Mouse (Mus musculus) heart, adult 10 weeks (tissue): ENCODE measurements around the gene Chrne. TPM values are rescaled to one million over a fixed set of nuclear protein-coding genes. Genes with fewer than 3 reads are reported as not detected.

Source experiments
- polyA plus RNA-seq: library from polyadenylated mRNA; stranded (reverse); fragments of 350-450 nt; fragmentation: Illumina TruSeq; extraction: RNeasy Lipid Tissue Mini Kit (QIAGEN cat#74804); gene quantifications from one replicate; pipeline ENCODE4 v1.2.3, GENCODE M21; 2014; ENCODE audit warnings: low read depth, low replicate concordance

Gene Chrne
- polyA plus RNA-seq: not detected

GRCm38 (mm10) chr11:70619101-70619500, at the start of gene Chrne:
TSS of gene Chrne (minus strand) at chr11:70619216.

GRCm38 (mm10) chr11:70656964-70657363, 37.9 kb upstream of the Chrne start, which contains the start of gene Eno3:
TSS of gene Eno3 (plus strand) at chr11:70657202.

GRCm38 (mm10) chr11:70654198-70654922, 35.3 kb upstream of the Chrne start, which contains the start of gene Pfn1:
TSS of gene Pfn1 (minus strand) at chr11:70654644.

GRCm38 (mm10) chr11:70646691-70647650, 28.0 kb upstream of the Chrne start, which contains the start of the genes Rnf167 and Slc25a11:
TSS of gene Rnf167 (plus strand) at chr11:70647235.
TSS of gene Slc25a11 (minus strand) at chr11:70647479.

GRCm38 (mm10) chr11:70638714-70639278, 19.8 kb upstream of the Chrne start, which contains the start of gene Gp1ba:
TSS of gene Gp1ba (plus strand) at chr11:70639122.

GRCm38 (mm10) chr11:70615516-70616093, 3.4 kb downstream of the Chrne start, which contains the start of gene 4930544D05Rik:
TSS of gene 4930544D05Rik (plus strand) at chr11:70615848.

Other genes starting within 250 kb of the Chrne start
- gene Pelp1, start 209.2 kb downstream of the Chrne start, polyA plus RNA-seq: 13.6 TPM
- gene Arrb2, start 186.6 kb downstream of the Chrne start, polyA plus RNA-seq: 15.8 TPM
- 9.5 TPM for gene Med11, start 167.3 kb downstream of the Chrne start, polyA plus RNA-seq
- gene Zmynd15, start 159.8 kb downstream of the Chrne start, polyA plus RNA-seq: 2.3 TPM
- 12.2 TPM for gene Cxcl16, start 159.2 kb downstream of the Chrne start, polyA plus RNA-seq
- 4.7 TPM for gene Tm4sf5, start 114.0 kb downstream of the Chrne start, polyA plus RNA-seq
- gene Vmo1, start 104.6 kb downstream of the Chrne start, polyA plus RNA-seq: not detected
- not detected for gene Gltpd2, start 100.0 kb downstream of the Chrne start, polyA plus RNA-seq
- gene Psmb6, start 93.8 kb downstream of the Chrne start, polyA plus RNA-seq: 275 TPM
- not detected for gene Gm40193, start 86.3 kb downstream of the Chrne start, polyA plus RNA-seq
- gene Pld2, start 79.2 kb downstream of the Chrne start, polyA plus RNA-seq: 7.4 TPM
- 34.3 TPM for gene Mink1, start 56.3 kb downstream of the Chrne start, polyA plus RNA-seq
- gene 4930544D05Rik, start 3.4 kb downstream of the Chrne start, polyA plus RNA-seq: not detected
- not detected for gene Gp1ba, start 19.9 kb upstream of the Chrne start, polyA plus RNA-seq
- 66.5 TPM for gene Rnf167, start 28.0 kb upstream of the Chrne start, polyA plus RNA-seq
- gene Slc25a11, start 28.3 kb upstream of the Chrne start, polyA plus RNA-seq: 630 TPM
- 286 TPM for gene Pfn1, start 35.4 kb upstream of the Chrne start, polyA plus RNA-seq
- 1,559 TPM for gene Eno3, start 38.0 kb upstream of the Chrne start, polyA plus RNA-seq
- 134 TPM for gene Spag7, start 50.2 kb upstream of the Chrne start, polyA plus RNA-seq
- gene Camta2, start 68.9 kb upstream of the Chrne start, polyA plus RNA-seq: 29.5 TPM
- 11.4 TPM for gene Inca1, start 80.9 kb upstream of the Chrne start, polyA plus RNA-seq
- 315 TPM for gene Kif1c, start 81.3 kb upstream of the Chrne start, polyA plus RNA-seq
- 9.2 TPM for gene Zfp3, start 145.0 kb upstream of the Chrne start, polyA plus RNA-seq
- gene Scimp, start 193.4 kb upstream of the Chrne start, polyA plus RNA-seq: not detected
- gene Rabep1, start 225.6 kb upstream of the Chrne start, polyA plus RNA-seq: 25.0 TPM